Mouse (Mus musculus) monocyte, adult 2 months (primary cell): ENCODE data around the gene Hectd4.
"Not testable (repeated sequence)": the region's sequence is repeated elsewhere in the genome, so short reads cannot be mapped to it uniquely, and the experiment has no call there.

Source experiments
- DNase-seq, 2 experiments: peaks; one replicate each; pipeline ENCODE4 v3.0.0; 2022; ENCODE audit warnings: low spot score in 2 of 2, low read depth in 1 of 2

The Hectd4 gene

DNA sequence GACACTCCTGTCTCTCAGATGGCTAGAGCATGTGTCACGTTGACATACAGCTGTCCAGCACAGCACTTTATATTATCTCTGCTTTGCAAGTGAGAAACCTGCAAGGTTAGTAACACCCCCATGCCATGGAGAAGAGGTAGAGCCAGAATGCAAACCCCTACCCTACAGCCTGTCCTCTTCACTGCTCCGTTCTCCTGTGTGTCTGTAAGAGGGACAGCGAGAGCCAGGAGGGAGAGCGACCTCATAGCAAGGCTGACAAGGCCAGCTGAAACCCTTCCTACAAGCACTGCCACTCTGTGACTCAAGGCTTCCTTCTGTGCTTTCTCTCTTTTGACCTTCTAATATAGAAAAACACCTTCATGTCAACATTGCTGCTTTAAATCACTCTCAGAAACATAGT is 60.4 kb downstream of the Hectd4 start:
- no peak for DNase-seq

GRCm38 (mm10) chr5:121283051-121283450 is 63.0 kb downstream of the Hectd4 start:
- no peak for DNase-seq

DNA sequence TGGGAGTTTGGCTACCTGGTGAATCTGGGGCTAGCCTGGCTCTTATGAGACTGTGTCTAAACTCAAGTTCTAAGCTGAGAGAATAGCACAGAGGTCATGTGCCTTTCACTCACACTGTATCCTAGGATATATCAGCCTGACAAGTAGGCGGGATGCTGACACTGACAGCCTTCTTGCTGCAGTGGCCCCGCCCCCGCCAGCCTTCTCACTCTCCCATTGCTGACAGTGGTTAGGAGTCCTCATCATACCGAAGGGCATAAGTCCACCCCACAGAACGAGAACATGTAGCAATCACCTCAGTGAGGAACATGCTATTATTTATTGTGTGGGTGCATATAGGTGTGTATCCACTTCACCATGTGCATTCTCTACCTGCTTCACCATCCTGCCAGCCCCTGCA is 64.8 kb downstream of the Hectd4 start:
- no peak for DNase-seq

DNA sequence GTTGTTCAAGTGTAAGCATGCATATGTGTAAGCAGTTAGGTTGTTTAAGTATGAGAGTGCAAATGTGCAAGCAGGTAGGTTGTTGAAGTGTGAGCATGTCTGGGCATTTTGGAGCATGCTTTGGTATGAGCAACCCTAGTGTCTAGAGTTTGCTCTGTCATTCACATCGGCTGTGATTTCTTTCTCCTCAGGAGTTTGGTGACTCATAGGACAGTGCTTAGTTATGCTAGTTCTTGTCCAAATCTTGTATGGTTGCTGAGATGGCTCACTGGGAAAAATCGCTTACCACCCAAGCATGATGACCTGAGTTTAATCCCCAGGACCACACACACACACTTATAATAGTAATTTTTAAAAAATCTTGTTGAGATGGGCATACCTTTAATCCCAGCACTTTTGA is 67.2 kb downstream of the Hectd4 start:
- no peak for DNase-seq

DNA sequence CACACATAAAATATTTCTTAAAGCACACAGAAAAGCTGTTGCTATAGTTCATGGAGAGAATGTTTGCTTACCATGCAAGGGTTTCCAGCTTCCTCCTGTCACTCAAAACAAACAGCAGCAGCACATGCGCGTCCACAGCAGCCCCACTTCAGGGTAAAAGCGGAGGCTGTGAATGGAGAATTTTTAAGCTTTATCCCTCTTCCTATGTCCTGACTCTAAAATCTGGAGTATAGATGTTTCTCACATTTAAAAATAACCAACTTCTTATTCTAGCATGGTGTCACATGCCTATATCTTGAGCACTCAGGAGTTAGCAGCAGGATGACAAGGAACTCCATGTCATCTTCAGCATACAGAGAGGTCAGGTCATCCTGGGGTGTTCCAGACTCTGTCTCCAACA is 70.3 kb downstream of the Hectd4 start:
- DNase-seq, result no peak

- no peak for DNase-seq
Observed at GRCm38 (mm10) chr5:121292309-121293165, 72.5 kb downstream of the Hectd4 start.

DNA sequence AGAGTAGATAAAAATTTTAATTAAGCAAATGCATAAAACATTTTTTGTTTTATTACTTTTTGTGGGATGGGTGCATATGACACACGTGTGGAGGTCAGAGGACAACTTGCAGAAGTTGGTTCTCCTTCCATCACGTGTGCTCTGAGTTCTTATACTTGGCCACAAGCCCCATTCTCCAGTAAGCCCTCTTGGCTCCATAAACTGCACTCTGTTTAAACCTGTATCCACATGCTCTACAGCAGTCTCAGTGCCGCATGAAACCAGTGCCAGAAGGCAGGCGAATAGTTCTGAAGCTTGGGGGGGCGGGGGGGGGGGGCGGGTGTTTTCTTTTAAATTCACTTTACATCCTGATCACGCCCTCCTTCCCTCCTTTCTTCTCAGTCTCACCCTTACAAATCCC is 85.0 kb downstream of the Hectd4 start:
- DNase-seq, result no peak

GRCm38 (mm10) chr5:121307620-121308019 is 87.6 kb downstream of the Hectd4 start:
- no peak for DNase-seq

GRCm38 (mm10) chr5:121311576-121311975 is 91.6 kb downstream of the Hectd4 start:
- DNase-seq, result no peak

DNA sequence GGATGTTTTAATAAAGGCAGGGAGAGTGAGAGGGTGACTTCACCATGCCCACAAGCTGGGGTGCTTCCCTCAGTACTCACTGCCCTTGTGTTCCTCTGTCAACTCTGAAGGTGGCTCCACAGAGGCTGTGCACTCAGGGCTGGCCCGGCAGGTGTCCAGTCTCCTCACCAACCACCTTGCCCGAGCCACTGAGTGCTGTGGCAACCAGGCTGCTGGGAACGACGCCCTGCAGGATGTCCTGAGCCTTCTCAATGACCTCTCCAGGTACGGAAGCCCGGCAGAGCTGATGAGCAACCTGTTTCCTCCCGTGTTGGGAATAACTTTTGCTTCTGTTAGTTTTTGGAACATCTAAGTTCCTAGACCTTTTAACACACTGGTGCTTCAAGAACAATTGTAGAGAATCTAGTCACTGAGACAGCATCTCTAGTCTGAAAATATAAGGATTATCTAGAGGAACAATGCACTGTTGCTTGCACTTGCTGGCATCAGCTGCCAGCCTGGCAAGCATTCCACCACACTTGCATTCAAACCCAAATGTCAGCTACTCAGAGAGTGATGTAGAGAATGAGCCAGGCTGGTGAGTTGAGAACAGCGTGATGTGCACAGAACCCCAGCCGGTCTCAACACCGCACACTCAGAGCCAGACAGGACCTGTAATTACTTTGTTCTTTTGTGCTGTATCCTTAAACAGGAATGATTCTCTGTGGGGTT is 93.9 kb downstream of the Hectd4 start:
- DNase-seq, result no peak

DNA sequence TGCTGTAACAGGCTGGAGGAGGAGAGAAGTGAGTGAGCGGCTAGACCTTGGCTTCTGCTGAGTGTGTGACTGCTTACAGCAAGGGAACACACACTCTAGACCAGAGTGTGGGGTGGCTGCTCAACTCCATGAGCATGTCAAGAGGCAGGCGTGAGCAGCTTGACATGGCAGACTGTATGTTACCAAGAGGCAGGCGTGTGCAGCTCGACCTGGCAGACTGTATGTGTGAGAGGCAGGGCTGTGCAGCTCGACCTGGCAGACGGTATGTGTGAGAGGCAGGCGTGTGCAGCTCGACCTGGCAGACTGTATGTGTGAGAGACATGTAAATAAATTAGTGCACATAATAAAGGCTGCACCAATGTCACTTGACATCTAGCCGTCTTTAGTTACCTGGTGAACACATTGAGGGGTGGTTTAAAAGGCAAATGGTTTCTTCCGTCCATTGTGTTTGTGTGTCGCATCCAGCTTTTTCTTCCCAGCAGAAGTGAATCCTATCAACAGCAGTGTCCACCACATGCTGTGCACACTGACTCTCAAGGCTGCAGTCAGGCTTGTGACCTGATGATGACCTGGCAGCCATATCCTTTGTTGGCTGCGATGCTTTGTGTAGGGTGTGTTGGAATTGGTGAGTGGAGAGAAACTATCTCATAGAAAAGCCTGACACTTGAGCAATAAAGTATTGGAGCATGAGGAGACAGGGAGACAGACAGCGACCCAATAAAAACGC is 106.2 kb downstream of the Hectd4 start:
- DNase-seq, result no peak

- no peak for DNase-seq
Observed at GRCm38 (mm10) chr5:121329333-121330058, 109.5 kb downstream of the Hectd4 start.

GRCm38 (mm10) chr5:121330154-121330816 is 110.3 kb downstream of the Hectd4 start:
- DNase-seq, result not testable (repeated sequence)

- DNase-seq, result no peak
Observed at GRCm38 (mm10) chr5:121331731-121332130, 111.7 kb downstream of the Hectd4 start.

- no peak for DNase-seq
Observed at GRCm38 (mm10) chr5:121333976-121334375, 114.0 kb downstream of the Hectd4 start.

DNA sequence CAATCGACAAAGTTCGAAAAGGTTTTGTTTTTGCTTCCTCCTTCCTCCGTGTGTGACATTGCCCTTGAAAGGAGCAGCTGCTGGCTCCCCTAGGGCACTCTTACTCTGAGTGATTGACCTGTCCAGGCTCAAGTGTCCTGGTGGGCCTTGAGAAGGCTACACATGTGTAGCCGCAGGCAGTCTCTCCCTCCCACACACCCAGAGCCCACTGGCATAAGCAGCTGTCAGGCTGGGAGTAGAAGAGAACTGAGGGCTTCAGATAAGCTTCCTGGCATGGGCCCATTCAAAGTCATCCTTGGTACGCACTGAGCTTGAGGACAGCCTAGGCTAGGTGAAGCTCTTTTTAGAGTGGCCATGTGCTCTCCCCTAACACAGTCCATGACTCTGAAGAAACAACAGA is 114.4 kb downstream of the Hectd4 start:
- DNase-seq, result no peak

- no peak for DNase-seq
Observed at GRCm38 (mm10) chr5:121335426-121335825, 115.4 kb downstream of the Hectd4 start.

DNA sequence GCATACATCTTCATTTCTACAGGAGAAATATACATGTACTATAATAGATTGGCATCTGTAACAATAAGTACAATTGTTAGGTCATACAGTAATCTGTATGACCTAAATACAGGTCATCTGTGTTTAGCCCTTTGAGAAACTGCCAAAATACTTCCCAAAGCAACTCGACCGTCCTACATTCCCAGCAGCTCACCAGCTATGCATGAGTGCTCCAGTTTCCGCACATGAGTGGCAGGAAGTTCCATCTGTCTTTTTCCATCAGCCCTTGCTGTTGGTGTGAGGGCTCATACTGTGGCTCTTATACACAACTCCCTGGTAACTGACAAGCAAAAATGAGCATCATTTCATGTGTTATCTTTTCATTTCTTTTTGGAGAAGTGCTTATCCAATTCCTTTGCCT is 116.0 kb downstream of the Hectd4 start:
- DNase-seq, result no peak

DNA sequence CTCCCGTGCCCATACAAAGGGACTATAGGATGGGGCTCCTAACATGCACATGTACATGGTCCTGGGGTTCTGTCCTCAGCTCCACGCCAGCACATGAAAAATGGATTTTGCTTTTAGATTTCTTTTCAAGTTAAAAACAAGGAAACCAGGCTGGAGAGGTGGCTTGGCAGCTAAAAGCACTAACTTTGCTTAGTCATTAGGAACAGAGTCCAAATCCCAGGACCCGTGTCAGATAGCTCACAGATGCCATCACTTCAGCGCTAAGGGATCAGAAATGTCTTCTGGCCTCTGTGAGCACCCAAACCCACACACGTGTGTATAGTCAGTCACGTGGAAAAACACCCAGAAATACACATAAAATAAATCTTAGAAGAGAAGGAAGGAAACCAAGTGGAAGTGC is 116.8 kb downstream of the Hectd4 start:
- DNase-seq, result no peak

GRCm38 (mm10) chr5:121339507-121340230 is 119.7 kb downstream of the Hectd4 start:
- no peak for DNase-seq
